Mouse (Mus musculus) liver, embryonic 13.5 days (tissue): ENCODE measurements at regions not wholly inside any gene's neighbourhood (a gene's known extent, or its start where the extent isn't known, plus 50 kb on each side); places are given as distances from the start of the nearest gene placed in this dataset.

Experiments
- ATAC-seq: fragments of 200-750 bp; cut with Nextera tagmentation; 2 replicates; pipeline ENCODE4 v1.8.0; 2017; ENCODE audit warnings: low read depth, mild to moderate bottlenecking, moderate number of reproducible peaks, moderate library complexity
- DNase-seq: peaks from one replicate; pipeline ENCODE4 v3.0.0; 2022
- H3K27ac ChIP-seq: fragments of 300-500 bp; sonication (generic); 2 replicates; pipeline ENCODE4 v1.5.1; 2015; ENCODE audit warnings: moderate library complexity, mild to moderate bottlenecking, inconsistent platforms
- H3K27me3 ChIP-seq: fragments of 300-500 bp; sonication (generic); 2 replicates; pipeline ENCODE4 v1.6.1; 2015; ENCODE audit warnings: mild to moderate bottlenecking, inconsistent platforms
- H3K36me3 ChIP-seq: fragments of 300-500 bp; sonication (generic); 2 replicates; pipeline ENCODE4 v1.6.1; 2015; ENCODE audit warnings: mild to moderate bottlenecking, inconsistent platforms
- H3K4me1 ChIP-seq: fragments of 300-500 bp; sonication (generic); replicated peaks from 2 replicates; pipeline ENCODE4 v1.6.1; 2015; ENCODE audit warnings: inconsistent platforms
- H3K4me2 ChIP-seq: fragments of 300-500 bp; sonication (generic); 2 replicates; pipeline ENCODE4 v1.6.1; 2015; ENCODE audit warnings: inconsistent platforms, mild to moderate bottlenecking, moderate library complexity
- H3K4me3 ChIP-seq: fragments of 300-500 bp; sonication (generic); replicated peaks from 2 replicates; pipeline ENCODE4 v1.5.1; 2015; ENCODE audit warnings: mild to moderate bottlenecking, inconsistent platforms
- H3K9ac ChIP-seq: fragments of 300-500 bp; sonication (generic); 2 replicates; pipeline ENCODE4 v1.6.1; 2015; ENCODE audit warnings: mild to moderate bottlenecking, inconsistent platforms
- H3K9me3 ChIP-seq: fragments of 300-500 bp; sonication (generic); replicated peaks from 2 replicates; pipeline ENCODE4 v1.6.1; 2016; ENCODE audit warnings: inconsistent platforms
- WGBS: fragments of 180-500 bp; shearing (Covaris S2); methylation state at CpG from one replicate; pipeline ENCODE4 v1.1.7; 2015; ENCODE audit not compliant: insufficient replicate concordance; 5-methylcytosine and 5-hydroxymethylcytosine counted together

GRCm38 (mm10) chr12:15704412-15704811 lies 112.3 kb downstream of the Trib2 start:
- H3K36me3 ChIP-seq: no peaks in the 10 kb centered on the region
- no peaks in the 10 kb centered on the region for H3K9me3 ChIP-seq
- H3K4me2 ChIP-seq: no peak overlapping the region
- no peak overlapping the region for H3K9ac ChIP-seq
- H3K27ac ChIP-seq: no peak overlapping the region
- no peak for DNase-seq
- H3K4me3 ChIP-seq: no peak overlapping the region
- no peak for ATAC-seq
- no peaks in the 10 kb centered on the region for H3K27me3 ChIP-seq
- 43% methylated on average over 5 of the region's 5 CpGs for WGBS
- H3K4me1 ChIP-seq: no peaks in the 10 kb centered on the region

- H3K36me3 ChIP-seq: no peaks in the 10 kb centered on the region
- H3K27ac ChIP-seq: no peak overlapping the region
Observed at GRCm38 (mm10) chr12:15702137-15702536, 114.6 kb downstream of the Trib2 start.

GRCm38 (mm10) chr12:15698829-15699228 lies 117.9 kb downstream of the Trib2 start:
- 20% methylated on average over 4 of the region's 4 CpGs for WGBS
- Histone ChIP-seq H3K36me3 (no peaks in the 10 kb centered on the region), H3K4me3 (no peak overlapping the region), H3K27me3 (no peaks in the 10 kb centered on the region), H3K4me2 (no peak overlapping the region), H3K4me1 (no peaks in the 10 kb centered on the region), H3K27ac (no peak overlapping the region), H3K9ac (no peak overlapping the region), H3K9me3 (no peaks in the 10 kb centered on the region)
- DNase-seq: no peak
- ATAC-seq: no peak

More at GRCm38 (mm10) chr12:15702137-15702536, 114.6 kb downstream of the Trib2 start:
- no peak for ATAC-seq
- Histone ChIP-seq H3K27me3 (no peaks in the 10 kb centered on the region), H3K4me1 (no peaks in the 10 kb centered on the region), H3K9me3 (no peaks in the 10 kb centered on the region), H3K4me2 (no peak overlapping the region), H3K4me3 (no peak overlapping the region), H3K9ac (no peak overlapping the region)
- WGBS: 67% methylated on average over 1 of the region's 1 CpGs
- DNase-seq: no peak

DNA sequence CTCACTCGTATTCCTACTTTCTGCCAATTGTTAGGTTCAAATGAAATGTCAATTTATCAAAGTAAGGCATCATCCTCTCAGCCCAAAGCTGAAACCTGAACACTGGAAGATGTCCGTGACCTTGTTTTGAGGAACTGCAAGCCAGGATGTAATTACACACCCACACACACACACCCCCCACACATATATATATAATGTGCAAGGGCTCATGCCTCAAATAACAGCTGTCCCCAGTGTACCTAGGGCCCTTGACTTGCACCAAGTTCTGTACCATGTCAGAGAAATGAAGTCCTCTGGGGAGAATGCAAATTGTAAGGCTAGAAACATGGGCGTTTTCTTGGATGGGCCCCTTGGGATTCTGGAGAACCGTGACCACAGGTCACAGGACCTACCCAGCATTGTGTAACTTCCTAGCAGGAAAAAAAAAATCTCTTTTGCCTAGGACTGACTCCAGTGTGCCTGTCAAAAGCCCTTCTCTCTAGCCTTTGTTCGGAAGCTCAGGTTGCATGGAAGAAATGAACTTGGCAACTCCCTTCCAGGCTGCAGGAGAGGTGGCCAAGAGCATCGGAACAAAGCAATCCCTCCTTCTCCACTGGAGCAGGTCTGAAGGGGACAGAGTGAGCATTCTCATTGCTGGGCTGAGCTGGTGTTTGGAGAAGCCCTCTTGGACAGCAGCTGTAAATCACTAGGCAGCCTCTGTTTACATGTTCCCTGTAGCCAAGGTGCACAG lies 118.5 kb downstream of the Trib2 start:
- no peak overlapping the region for H3K27ac ChIP-seq
- WGBS: 39% methylated on average over 6 of the region's 6 CpGs

GRCm38 (mm10) chr12:15688342-15688741 lies 128.4 kb downstream of the Trib2 start:
- Histone ChIP-seq H3K4me1 (no peaks in the 10 kb centered on the region), H3K36me3 (no peaks in the 10 kb centered on the region), H3K4me3 (no peak overlapping the region), H3K9ac (no peak overlapping the region), H3K27ac (no peak overlapping the region), H3K27me3 (no peaks in the 10 kb centered on the region), H3K9me3 (no peaks in the 10 kb centered on the region), H3K4me2 (no peak overlapping the region)
- DNase-seq: no peak
- ATAC-seq: no peak
- WGBS: 60% methylated on average over 2 of the region's 2 CpGs

More for the DNA sequence above, 118.5 kb downstream of the Trib2 start:
- Histone ChIP-seq H3K9ac (no peak overlapping the region), H3K4me3 (no peak overlapping the region), H3K36me3 (no peaks in the 10 kb centered on the region), H3K4me2 (no peak overlapping the region), H3K27me3 (no peaks in the 10 kb centered on the region), H3K4me1 (no peaks in the 10 kb centered on the region), H3K9me3 (no peaks in the 10 kb centered on the region)
- DNase-seq (no peak), ATAC-seq (no peak)

GRCm38 (mm10) chr12:15684311-15684710 lies 132.4 kb downstream of the Trib2 start:
- no peaks in the 10 kb centered on the region for H3K27me3 ChIP-seq
- ATAC-seq: no peak

GRCm38 (mm10) chr12:15681678-15682355 lies 134.9 kb downstream of the Trib2 start:
- Histone ChIP-seq H3K36me3 (no peaks in the 10 kb centered on the region), H3K4me1 (no peaks in the 10 kb centered on the region), H3K9me3 (no peaks in the 10 kb centered on the region), H3K4me2 (no peak overlapping the region), H3K27me3 (no peaks in the 10 kb centered on the region), H3K27ac (no peak overlapping the region), H3K9ac (no peak overlapping the region), H3K4me3 (no peak overlapping the region)
- WGBS: 61% methylated on average over 5 of the region's 5 CpGs
- ATAC-seq (no peak), DNase-seq (no peak)

More at GRCm38 (mm10) chr12:15684311-15684710, 132.4 kb downstream of the Trib2 start:
- Histone ChIP-seq H3K4me1 (no peaks in the 10 kb centered on the region), H3K9me3 (no peaks in the 10 kb centered on the region), H3K4me3 (no peak overlapping the region), H3K27ac (no peak overlapping the region), H3K9ac (no peak overlapping the region), H3K4me2 (no peak overlapping the region), H3K36me3 (no peaks in the 10 kb centered on the region)
- WGBS: 50% methylated on average over 5 of the region's 5 CpGs
- DNase-seq: no peak

DNA sequence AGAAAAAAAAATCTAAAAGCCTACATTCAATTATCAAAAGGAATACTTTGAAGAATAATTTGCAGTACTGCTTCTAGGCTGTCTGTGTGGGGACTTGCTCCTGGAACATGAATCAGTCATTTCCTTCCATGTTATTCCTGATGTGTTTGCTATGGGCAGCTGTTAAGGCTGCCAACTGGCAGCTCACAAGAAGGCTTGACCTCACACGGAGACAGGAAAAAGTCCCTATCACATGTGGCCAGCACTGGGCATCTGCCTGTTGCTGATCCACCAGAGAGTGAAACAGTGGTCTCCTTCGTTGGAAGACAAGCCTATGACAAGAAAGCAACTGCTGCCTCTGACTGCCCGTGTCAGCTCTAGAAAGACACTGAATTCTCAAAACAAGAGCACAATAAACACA lies 140.6 kb downstream of the Trib2 start:
- Histone ChIP-seq H3K27ac (no peak overlapping the region), H3K4me3 (no peak overlapping the region), H3K4me1 (no peaks in the 10 kb centered on the region), H3K9me3 (no peaks in the 10 kb centered on the region), H3K36me3 (no peaks in the 10 kb centered on the region), H3K27me3 (no peaks in the 10 kb centered on the region), H3K9ac (no peak overlapping the region), H3K4me2 (no peak overlapping the region)
- ATAC-seq (no peak), DNase-seq (no peak)
- 45% methylated on average over 3 of the region's 3 CpGs for WGBS

DNA sequence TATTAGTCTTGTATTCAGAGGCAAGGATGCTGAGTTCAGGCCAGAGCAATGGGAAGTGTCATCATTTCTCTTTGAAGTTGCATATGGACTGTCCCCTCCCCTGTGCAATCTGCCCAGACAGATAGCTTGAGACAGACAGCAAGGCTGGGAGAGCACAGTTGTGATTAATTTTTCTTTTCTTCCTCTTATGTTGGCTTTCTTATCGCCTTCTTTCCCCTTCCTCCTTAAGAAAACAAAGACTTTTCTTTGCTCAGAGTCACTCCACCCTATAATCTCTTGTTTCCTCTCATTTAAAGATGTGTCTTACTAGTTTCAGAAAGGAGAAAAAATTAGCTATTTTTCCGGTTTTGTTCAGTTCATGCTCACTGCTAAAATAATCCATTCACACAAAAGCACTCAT lies 157.0 kb downstream of the Trib2 start:
- Histone ChIP-seq H3K9me3 (no peaks in the 10 kb centered on the region), H3K4me3 (no peak overlapping the region), H3K36me3 (no peaks in the 10 kb centered on the region), H3K27ac (no peak overlapping the region), H3K9ac (no peak overlapping the region), H3K27me3 (no peaks in the 10 kb centered on the region), H3K4me2 (no peak overlapping the region), H3K4me1 (no peaks in the 10 kb centered on the region)
- ATAC-seq: no peak
- DNase-seq: no peak
- 41% methylated on average over 2 of the region's 2 CpGs for WGBS

- Histone ChIP-seq H3K4me1 (no peaks in the 10 kb centered on the region), H3K9me3 (no peaks in the 10 kb centered on the region), H3K27ac (no peak overlapping the region), H3K4me3 (no peak overlapping the region), H3K27me3 (no peaks in the 10 kb centered on the region), H3K9ac (no peak overlapping the region), H3K36me3 (no peaks in the 10 kb centered on the region), H3K4me2 (no peak overlapping the region)
- DNase-seq (no peak), ATAC-seq (no peak)
- 47% methylated on average over 2 of the region's 2 CpGs for WGBS
Observed at GRCm38 (mm10) chr12:15659332-15659731, 157.4 kb downstream of the Trib2 start.

- Histone ChIP-seq H3K9me3 (no peaks in the 10 kb centered on the region), H3K36me3 (no peaks in the 10 kb centered on the region), H3K9ac (no peak overlapping the region), H3K27me3 (no peaks in the 10 kb centered on the region), H3K27ac (no peak overlapping the region), H3K4me2 (no peak overlapping the region), H3K4me1 (no peaks in the 10 kb centered on the region), H3K4me3 (no peak overlapping the region)
- DNase-seq: no peak
- ATAC-seq: no peak
- 16% methylated on average over 3 of the region's 3 CpGs for WGBS
Observed at GRCm38 (mm10) chr12:15657748-15658251, 158.9 kb downstream of the Trib2 start.

DNA sequence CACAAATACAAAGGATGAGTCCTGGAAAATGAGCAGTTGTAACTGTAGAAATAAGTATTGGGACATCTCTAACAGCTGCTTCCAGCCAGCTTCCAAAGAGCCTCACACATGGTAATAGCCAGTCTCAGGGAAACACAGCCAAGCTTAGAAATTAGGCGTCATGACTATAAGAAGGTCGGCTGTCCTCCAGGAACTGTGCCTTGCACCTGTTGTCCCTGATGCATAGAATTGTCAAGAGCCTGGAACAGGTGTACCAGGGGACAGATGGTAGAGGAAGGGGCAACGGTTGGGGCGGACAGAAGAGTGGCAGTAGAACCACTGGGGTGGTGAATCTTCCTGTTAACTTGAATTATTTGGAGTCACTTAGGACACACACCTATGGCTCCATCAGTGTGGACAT lies 162.1 kb downstream of the Trib2 start:
- no peak for ATAC-seq
- H3K9ac ChIP-seq: no peak overlapping the region
- no peaks in the 10 kb centered on the region for H3K27me3 ChIP-seq
- H3K4me3 ChIP-seq: no peak overlapping the region
- no peak overlapping the region for H3K4me2 ChIP-seq
- H3K9me3 ChIP-seq: no peaks in the 10 kb centered on the region
- no peak overlapping the region for H3K27ac ChIP-seq
- no peaks in the 10 kb centered on the region for H3K4me1 ChIP-seq
- WGBS: 60% methylated on average over 4 of the region's 4 CpGs
- no peak for DNase-seq
- H3K36me3 ChIP-seq: no peaks in the 10 kb centered on the region
